Mouse (Mus musculus) mature B cell (primary cell): ENCODE data around the gene Rasd1.
"Not testable (repeated sequence)": the region's sequence is repeated elsewhere in the genome, so short reads cannot be mapped to it uniquely, and the experiment has no call there.

Experiments used
- in situ Hi-C: fragments of 300-500 bp; cut with MboI; formaldehyde crosslinking; loops from 2 replicates; pipeline ENCODE4 v1.14.3; 2019

The Rasd1 gene

GRCm38 (mm10) chr11:59960476-59961337 lies 4.0 kb downstream of the Rasd1 start:
- in situ Hi-C loops, result no loop called here

GRCm38 (mm10) chr11:59959453-59959852 lies 5.3 kb downstream of the Rasd1 start:
- in situ Hi-C loops, result no loop called here

- in situ Hi-C loops, result no loop called here
These were observed 8.0 kb downstream of the Rasd1 start for GRCm38 (mm10) chr11:59956749-59957148.

GRCm38 (mm10) chr11:59952892-59953291 lies 11.9 kb downstream of the Rasd1 start:
- in situ Hi-C loops, result no loop called here

- in situ Hi-C loops, result no loop called here
These were observed 16.4 kb downstream of the Rasd1 start for GRCm38 (mm10) chr11:59948401-59948767.

- in situ Hi-C loops, result no loop called here
These were observed 16.9 kb downstream of the Rasd1 start, which contains the start of gene Med9 for GRCm38 (mm10) chr11:59947752-59948400. Gene Med9, plus strand, starts transcription at chr11:59948206.

- in situ Hi-C loops, result not testable (repeated sequence)
These were observed 19.9 kb downstream of the Rasd1 start for GRCm38 (mm10) chr11:59944855-59945254.

- in situ Hi-C loops, result no loop called here
These were observed 23.4 kb downstream of the Rasd1 start for GRCm38 (mm10) chr11:59941391-59941790.

GRCm38 (mm10) chr11:59940645-59941044 lies 24.1 kb downstream of the Rasd1 start:
- in situ Hi-C loops, result no loop called here

GRCm38 (mm10) chr11:59939821-59940220 lies 24.9 kb downstream of the Rasd1 start:
- in situ Hi-C loops, result no loop called here

- in situ Hi-C loops, result no loop called here
These were observed 27.1 kb downstream of the Rasd1 start for GRCm38 (mm10) chr11:59937615-59938014.

- in situ Hi-C loops, result no loop called here
These were observed 27.7 kb downstream of the Rasd1 start for GRCm38 (mm10) chr11:59937023-59937422.

- in situ Hi-C loops, result no loop called here
These were observed 30.8 kb downstream of the Rasd1 start for GRCm38 (mm10) chr11:59933943-59934342.

- in situ Hi-C loops, result no loop called here
These were observed 32.0 kb downstream of the Rasd1 start for GRCm38 (mm10) chr11:59932560-59933337.

GRCm38 (mm10) chr11:59930031-59930430 lies 34.7 kb downstream of the Rasd1 start:
- in situ Hi-C loops, result no loop called here

GRCm38 (mm10) chr11:59921265-59921664 lies 43.5 kb downstream of the Rasd1 start:
- in situ Hi-C loops, result no loop called here

- in situ Hi-C loops, result no loop called here
These were observed 44.4 kb downstream of the Rasd1 start for GRCm38 (mm10) chr11:59920331-59920730.

GRCm38 (mm10) chr11:59919401-59919800 lies 45.3 kb downstream of the Rasd1 start:
- in situ Hi-C loops, result no loop called here

GRCm38 (mm10) chr11:59918014-59918413 lies 46.7 kb downstream of the Rasd1 start:
- in situ Hi-C loops, result no loop called here

GRCm38 (mm10) chr11:59913702-59914101 lies 51.0 kb downstream of the Rasd1 start:
- in situ Hi-C loops, result no loop called here
